ENCODE assay signal across 27 mouse cellular contexts in genomic region chr2:115571996-115572395, GRCm38 (mm10).
"Had no signal": no experiment of that assay in that cellular context is flagged by ENCODE, and none has a peak within 500 bp of the region (broad histone marks: within the 10 kb centered on the region; RNA-seq: fewer than 3 reads in every experiment).

No protein-coding gene starts in this region.

- ATAC-seq: forebrain, embryonic 13.5 days; forebrain, embryonic 14.5 days; forebrain, embryonic 15.5 days; forebrain, embryonic 16.5 days had no signal

- H3K36me3 ChIP-seq: embryonic facial prominence, embryonic 10.5 days; embryonic facial prominence, embryonic 12.5 days; embryonic facial prominence, embryonic 13.5 days; embryonic facial prominence, embryonic 15.5 days; forebrain, embryonic 10.5 days; forebrain, embryonic 12.5 days; forebrain, embryonic 15.5 days; heart, embryonic 10.5 days had no signal

- H3K4me3 ChIP-seq: embryonic facial prominence, embryonic 10.5 days; embryonic facial prominence, embryonic 12.5 days; embryonic facial prominence, embryonic 13.5 days; embryonic facial prominence, embryonic 15.5 days; erythroblast, embryonic 14.5 days; forebrain, embryonic 10.5 days; forebrain, embryonic 12.5 days; forebrain, embryonic 13.5 days; forebrain, embryonic 15.5 days; gastrocnemius, adult 2 months; heart, adult 2 months; heart, embryonic 10.5 days had no signal

- H3K27ac ChIP-seq: embryonic facial prominence, embryonic 10.5 days; embryonic facial prominence, embryonic 12.5 days; embryonic facial prominence, embryonic 13.5 days; embryonic facial prominence, embryonic 15.5 days; forebrain, embryonic 10.5 days; forebrain, embryonic 12.5 days; forebrain, embryonic 13.5 days; forebrain, embryonic 15.5 days; gastrocnemius, adult 2 months; heart, adult 2 months; heart, embryonic 10.5 days had no signal

- H3K9ac ChIP-seq: embryonic facial prominence, embryonic 12.5 days; embryonic facial prominence, embryonic 13.5 days; embryonic facial prominence, embryonic 15.5 days; forebrain, embryonic 12.5 days; forebrain, embryonic 13.5 days; forebrain, embryonic 15.5 days had no signal

- H3K9me3 ChIP-seq: embryonic facial prominence, embryonic 10.5 days; embryonic facial prominence, embryonic 12.5 days; embryonic facial prominence, embryonic 13.5 days; embryonic facial prominence, embryonic 15.5 days; forebrain, embryonic 10.5 days; forebrain, embryonic 12.5 days; forebrain, embryonic 13.5 days; forebrain, embryonic 15.5 days; heart, embryonic 10.5 days had no signal

- DNase-seq: cerebellum, adult 9-10 months; cerebellum, adult 9-11 months; cerebellum, postnatal 10 days; cerebellum, postnatal 14 days; cerebellum, postnatal 25 days; cerebellum, postnatal 36 days; embryo, embryonic 11 days; gastrocnemius, adult 2 months; gastrocnemius, postnatal 10 days; gastrocnemius, postnatal 14 days; gastrocnemius, postnatal 25 days; gastrocnemius, postnatal 36 days; heart, adult 11 months; heart, adult 18-20 months; heart, adult 2 months had no signal

- H3K27me3 ChIP-seq: embryonic facial prominence, embryonic 12.5 days; embryonic facial prominence, embryonic 13.5 days; embryonic facial prominence, embryonic 15.5 days; forebrain, embryonic 12.5 days; forebrain, embryonic 13.5 days; forebrain, embryonic 15.5 days had no signal

- H3K4me1 ChIP-seq: embryonic facial prominence, embryonic 10.5 days; embryonic facial prominence, embryonic 12.5 days; embryonic facial prominence, embryonic 15.5 days; forebrain, embryonic 10.5 days; forebrain, embryonic 12.5 days; forebrain, embryonic 13.5 days; forebrain, embryonic 15.5 days; heart, embryonic 10.5 days had no signal

- H3K4me2 ChIP-seq: embryonic facial prominence, embryonic 12.5 days; embryonic facial prominence, embryonic 13.5 days; embryonic facial prominence, embryonic 15.5 days; forebrain, embryonic 12.5 days; forebrain, embryonic 13.5 days; forebrain, embryonic 15.5 days had no signal
